In genomic region chr16:91174401-91174800, GRCm38 (mm10) we compare ENCODE assay signal across 29 mouse cellular contexts. TPM values are rescaled to one million over a fixed set of nuclear protein-coding genes. Genes with fewer than 3 reads are reported as not detected.
DNase-seq lines count a peak whose midpoint lies in the region; ATAC-seq and TF ChIP-seq lines count a peak whose summit lies in the region.
"Had no signal": no experiment of that assay in that cellular context is flagged by ENCODE, and none has a peak within 500 bp of the region (broad histone marks: within the 10 kb centered on the region; RNA-seq: fewer than 3 reads in every experiment).

No protein-coding gene starts in this region.

- no peak overlapping the region for H3K4me2 ChIP-seq in hindbrain, postnatal 0 days (ENCODE audit: low read depth, low read length)
- no peak overlapping the region for H3K4me2 ChIP-seq in hindbrain, embryonic 14.5 days (replicated peaks)
- no peak overlapping the region for H3K4me2 ChIP-seq in forebrain, embryonic 14.5 days (ENCODE audit: low read length)
- no peak overlapping the region for H3K4me2 ChIP-seq in midbrain, embryonic 14.5 days (ENCODE audit: low read length)
- H3K4me2 ChIP-seq: embryonic facial prominence, embryonic 15.5 days; heart, embryonic 12.5 days; hindbrain, embryonic 15.5 days; intestine, embryonic 15.5 days; limb, embryonic 13.5 days; liver, embryonic 11.5 days; lung, embryonic 15.5 days had no signal

- no peak overlapping the region for H3K9ac ChIP-seq in hindbrain, postnatal 0 days (replicated peaks; ENCODE audit: low read length)
- no peak overlapping the region for H3K9ac ChIP-seq in hindbrain, embryonic 14.5 days
- H3K9ac ChIP-seq in forebrain, embryonic 14.5 days (ENCODE audit: low read length) = no peak overlapping the region
- H3K9ac ChIP-seq in midbrain, embryonic 14.5 days (replicated peaks; ENCODE audit: low read length) = no peak overlapping the region
- H3K9ac ChIP-seq: embryonic facial prominence, embryonic 15.5 days; heart, embryonic 12.5 days; hindbrain, embryonic 15.5 days; intestine, embryonic 15.5 days; limb, embryonic 13.5 days; lung, embryonic 15.5 days had no signal

- ATAC-seq in hindbrain, postnatal 0 days = no peak
- ATAC-seq in hindbrain, embryonic 14.5 days (ENCODE audit: low FRiP score) = no peak; the same call in 1 of the 2 replicates
- no peak for ATAC-seq in forebrain, embryonic 14.5 days
- no peak for ATAC-seq in midbrain, embryonic 14.5 days (ENCODE audit: low FRiP score, low TSS enrichment)
- no peak for ATAC-seq in megakaryocyte progenitor cell, adult 5-6 weeks (replicated peaks; ENCODE audit: poor library complexity)
- ATAC-seq: intestine, embryonic 15.5 days had no signal

- H3K36me3 ChIP-seq in hindbrain, postnatal 0 days (ENCODE audit: insufficient read depth, low read length) = no peaks in the 10 kb centered on the region
- H3K36me3 ChIP-seq in hindbrain, embryonic 14.5 days (replicated peaks; ENCODE audit: control insufficient read depth, insufficient read depth) = no peaks in the 10 kb centered on the region
- H3K36me3 ChIP-seq in embryonic facial prominence, embryonic 10.5 days (replicated peaks) = no peaks in the 10 kb centered on the region
- no peaks in the 10 kb centered on the region for H3K36me3 ChIP-seq in forebrain, embryonic 14.5 days (ENCODE audit: control insufficient read depth, insufficient read depth, low read length)
- no peaks in the 10 kb centered on the region for H3K36me3 ChIP-seq in midbrain, embryonic 14.5 days (ENCODE audit: control insufficient read depth, insufficient read depth, low read length)
- H3K36me3 ChIP-seq: embryonic facial prominence, embryonic 15.5 days; heart, embryonic 12.5 days; hindbrain, embryonic 15.5 days; intestine, embryonic 15.5 days; limb, embryonic 13.5 days; lung, embryonic 15.5 days had no signal

- H3K27ac ChIP-seq in hindbrain, postnatal 0 days = no peak overlapping the region
- no peak overlapping the region for H3K27ac ChIP-seq in hindbrain, embryonic 14.5 days
- H3K27ac ChIP-seq in embryonic facial prominence, embryonic 10.5 days (replicated peaks) = 0 out of 2 replicates have a peak overlapping the region, but pooled peaks have one; percentile 44
- peak overlapping the region; percentile 36; the same call in 1 of the 2 replicates for H3K27ac ChIP-seq in forebrain, embryonic 14.5 days (ENCODE audit: low read depth, low read length)
- H3K27ac ChIP-seq in midbrain, embryonic 14.5 days (replicated peaks; ENCODE audit: low read depth, low read length) = no peak overlapping the region
- H3K27ac ChIP-seq: embryonic facial prominence, embryonic 15.5 days; gastrocnemius, adult 2 months; heart, adult 2 months; hindbrain, embryonic 15.5 days; intestine, embryonic 15.5 days; limb, embryonic 13.5 days; lung, embryonic 15.5 days had no signal

- no peaks in the 10 kb centered on the region for H3K4me1 ChIP-seq in hindbrain, postnatal 0 days (ENCODE audit: insufficient read depth, low read length)
- peaks cover 17% of the 10 kb centered on the region for H3K4me1 ChIP-seq in hindbrain, embryonic 14.5 days (replicated peaks; ENCODE audit: control insufficient read depth, insufficient read depth, low read length)
- H3K4me1 ChIP-seq in embryonic facial prominence, embryonic 10.5 days = peaks cover 23% of the 10 kb centered on the region
- H3K4me1 ChIP-seq in forebrain, embryonic 14.5 days (ENCODE audit: control insufficient read depth, insufficient read depth, low read length) = peaks cover 38% of the 10 kb centered on the region
- peaks cover 12% of the 10 kb centered on the region; the same call in 1 of the 2 replicates for H3K4me1 ChIP-seq in midbrain, embryonic 14.5 days (ENCODE audit: control insufficient read depth, insufficient read depth, low read length)
- H3K4me1 ChIP-seq: intestine, embryonic 15.5 days had no signal

- no peaks in the 10 kb centered on the region for H3K9me3 ChIP-seq in hindbrain, postnatal 0 days (ENCODE audit: low read length)
- no peaks in the 10 kb centered on the region for H3K9me3 ChIP-seq in hindbrain, embryonic 14.5 days (ENCODE audit: control insufficient read depth, low read length)
- H3K9me3 ChIP-seq in embryonic facial prominence, embryonic 10.5 days = no peaks in the 10 kb centered on the region
- no peaks in the 10 kb centered on the region for H3K9me3 ChIP-seq in forebrain, embryonic 14.5 days (replicated peaks; ENCODE audit: control insufficient read depth, low read length)
- no peaks in the 10 kb centered on the region for H3K9me3 ChIP-seq in midbrain, embryonic 14.5 days (ENCODE audit: control insufficient read depth, low read length)
- H3K9me3 ChIP-seq: embryonic facial prominence, embryonic 15.5 days; heart, embryonic 12.5 days; hindbrain, embryonic 15.5 days; intestine, embryonic 15.5 days; limb, embryonic 13.5 days; lung, embryonic 15.5 days had no signal

- no peak for TF ChIP-seq CTCF in hindbrain, postnatal 0 days (IDR thresholded peaks at IDR 0.05; ENCODE audit: low read depth)

- DNase-seq in hindbrain, postnatal 0 days (ENCODE audit: low spot score) = peak; percentile 18
- DNase-seq in hindbrain, embryonic 14.5 days (ENCODE audit: low spot score) = no peak
- DNase-seq in embryonic facial prominence, embryonic 10.5 days (ENCODE audit: low spot score) = no peak
- DNase-seq in forebrain, embryonic 14.5 days (ENCODE audit: low spot score) = no peak
- peak; percentile 21 for DNase-seq in midbrain, embryonic 14.5 days
- DNase-seq in c-Kit-positive CD71-positive TER-119-positive erythroid progenitor cells, embryonic 14.5 days (ENCODE audit: low spot score) = no peak
- DNase-seq: adrenal gland, postnatal 14 days; cerebellum, adult 18-20 months; gastrocnemius, adult 2 months; heart, adult 2 months; kidney, adult 9 months; kidney, postnatal 10 days had no signal

- peaks cover 26% of the 10 kb centered on the region for H3K27me3 ChIP-seq in hindbrain, postnatal 0 days (ENCODE audit: insufficient read depth, low read length)
- peaks cover 97% of the 10 kb centered on the region for H3K27me3 ChIP-seq in hindbrain, embryonic 14.5 days (ENCODE audit: control insufficient read depth, insufficient read depth, low read length)
- peaks cover 93% of the 10 kb centered on the region for H3K27me3 ChIP-seq in embryonic facial prominence, embryonic 10.5 days (replicated peaks; ENCODE audit: low read depth, poor library complexity, severe bottlenecking)
- peaks cover 40% of the 10 kb centered on the region for H3K27me3 ChIP-seq in forebrain, embryonic 14.5 days (replicated peaks; ENCODE audit: control insufficient read depth, insufficient read depth, low read length)
- H3K27me3 ChIP-seq in midbrain, embryonic 14.5 days (ENCODE audit: control insufficient read depth, insufficient read depth, low read length) = peaks cover 49% of the 10 kb centered on the region
- H3K27me3 ChIP-seq: heart, embryonic 12.5 days had no signal

- WGBS in hindbrain, postnatal 0 days = 53% methylated on average over 4 of the region's 4 CpGs
- 48% methylated on average over 4 of the region's 4 CpGs for WGBS in hindbrain, embryonic 14.5 days
- 59% methylated on average over 4 of the region's 4 CpGs for WGBS in embryonic facial prominence, embryonic 10.5 days
- WGBS in forebrain, embryonic 14.5 days = 23% methylated on average over 4 of the region's 4 CpGs
- 57% methylated on average over 4 of the region's 4 CpGs for WGBS in midbrain, embryonic 14.5 days

- no peak overlapping the region for H3K4me3 ChIP-seq in hindbrain, postnatal 0 days (ENCODE audit: low read length)
- H3K4me3 ChIP-seq in hindbrain, embryonic 14.5 days (replicated peaks; ENCODE audit: low read length) = no peak overlapping the region
- H3K4me3 ChIP-seq in embryonic facial prominence, embryonic 10.5 days = no peak overlapping the region
- H3K4me3 ChIP-seq in forebrain, embryonic 14.5 days (ENCODE audit: low read depth, low read length) = no peak overlapping the region
- no peak overlapping the region for H3K4me3 ChIP-seq in midbrain, embryonic 14.5 days (replicated peaks; ENCODE audit: low read depth, low read length)
- H3K4me3 ChIP-seq: embryonic facial prominence, embryonic 15.5 days; gastrocnemius, adult 2 months; heart, adult 2 months; heart, embryonic 12.5 days; hindbrain, embryonic 15.5 days; intestine, embryonic 15.5 days; limb, embryonic 13.5 days; lung, embryonic 15.5 days had no signal

RNA-seq across cellular contexts. Expression of gene Olig2, which starts 50.9 kb away (rescaled TPM):
- total RNA-seq in hindbrain, postnatal 0 days (2014; rRNA removed) = 58.7 and 66.3 TPM in 2 replicates
- 16.0 and 17.3 TPM in 2 replicates for polyA plus RNA-seq in hindbrain, postnatal 0 days (2015; fragmentation: Nextera tagmentation; extraction: Ambion mirVana)
- 10.9 and 14.1 TPM in 2 replicates for polyA plus RNA-seq in hindbrain, embryonic 14.5 days (2014; fragmentation: Nextera tagmentation; extraction: Ambion mirVana)
- 2.3 and 3.4 TPM in 2 replicates for polyA plus RNA-seq in embryonic facial prominence, embryonic 10.5 days (2016; fragmentation: Nextera tagmentation; extraction: Ambion mirVana)
- 5.2 and 6.3 TPM in 2 replicates for polyA plus RNA-seq in forebrain, embryonic 14.5 days (2014; fragmentation: Nextera tagmentation; extraction: Ambion mirVana)
- 5.6 and 7.8 TPM in 2 replicates for polyA plus RNA-seq in midbrain, embryonic 14.5 days (2014; fragmentation: Nextera tagmentation; extraction: Ambion mirVana)
- not detected in 2 replicates for total RNA-seq in megakaryocyte progenitor cell, adult 5-6 weeks (2015)
- total RNA-seq in megakaryocyte progenitor cell, adult 5-6 weeks (2017) = not detected in 2 replicates
- total RNA-seq: adrenal gland, postnatal 14 days; common myeloid progenitor, adult 5-6 weeks; gastrocnemius, adult 2 months; gastrocnemius, postnatal 4 days; heart, adult 2 months; heart, postnatal 4 days; MEL; monocyte, adult 5-6 weeks had no signal
- polyA plus RNA-seq: heart, adult 2 months; heart, embryonic 12.5 days; heart, postnatal 0 days; intestine, embryonic 15.5 days; limb, embryonic 13.5 days; liver, embryonic 11.5 days; liver, embryonic 16.5 days; lung, embryonic 15.5 days; stomach, embryonic 14.5 days; testis, adult 2 months had no signal

Comparison
In these comparisons a context has a peak if more than half of its experiments do, and no peak if none do; other contexts are left out.
1. DNase-seq: peak in hindbrain, postnatal 0 days (single experiment) and midbrain, embryonic 14.5 days (single experiment); none in hindbrain, embryonic 14.5 days (single experiment), embryonic facial prominence, embryonic 10.5 days (single experiment), forebrain, embryonic 14.5 days (single experiment) and c-Kit-positive CD71-positive TER-119-positive erythroid progenitor cells, embryonic 14.5 days (single experiment).
2. H3K27ac ChIP-seq: peak in embryonic facial prominence, embryonic 10.5 days (single experiment) and forebrain, embryonic 14.5 days (single experiment); none in hindbrain, postnatal 0 days (single experiment), hindbrain, embryonic 14.5 days (single experiment) and midbrain, embryonic 14.5 days (single experiment).